Mouse (Mus musculus): ENCODE data around the gene Efna2. TPM values are rescaled to one million over a fixed set of nuclear protein-coding genes. Genes with fewer than 3 reads are reported as not detected.
A peak's percentile ranks its signal among the peaks of the same experiment; 100 is the strongest.

Gene Efna2
- 0.40 TPM in 1 of 2 replicates, not detected in the other for total RNA-seq (2014; fragmentation: Nextera tagmentation)
- total RNA-seq (2017) = 0.80 TPM in 1 of 2 replicates, not detected in the other

GRCm38 (mm10) chr10:80179068-80180051 is at the start of gene Efna2:
Gene Efna2, plus strand, starts transcription at chr10:80179482.
- no peak for ATAC-seq (replicated peaks; ENCODE audit: low FRiP score, low TSS enrichment, poor library complexity, severe bottlenecking)

GRCm38 (mm10) chr10:80129846-80130245 is 49.4 kb upstream of the Efna2 start:
- no peak for ATAC-seq (replicated peaks; ENCODE audit: low FRiP score, low TSS enrichment, poor library complexity, severe bottlenecking)

DNA sequence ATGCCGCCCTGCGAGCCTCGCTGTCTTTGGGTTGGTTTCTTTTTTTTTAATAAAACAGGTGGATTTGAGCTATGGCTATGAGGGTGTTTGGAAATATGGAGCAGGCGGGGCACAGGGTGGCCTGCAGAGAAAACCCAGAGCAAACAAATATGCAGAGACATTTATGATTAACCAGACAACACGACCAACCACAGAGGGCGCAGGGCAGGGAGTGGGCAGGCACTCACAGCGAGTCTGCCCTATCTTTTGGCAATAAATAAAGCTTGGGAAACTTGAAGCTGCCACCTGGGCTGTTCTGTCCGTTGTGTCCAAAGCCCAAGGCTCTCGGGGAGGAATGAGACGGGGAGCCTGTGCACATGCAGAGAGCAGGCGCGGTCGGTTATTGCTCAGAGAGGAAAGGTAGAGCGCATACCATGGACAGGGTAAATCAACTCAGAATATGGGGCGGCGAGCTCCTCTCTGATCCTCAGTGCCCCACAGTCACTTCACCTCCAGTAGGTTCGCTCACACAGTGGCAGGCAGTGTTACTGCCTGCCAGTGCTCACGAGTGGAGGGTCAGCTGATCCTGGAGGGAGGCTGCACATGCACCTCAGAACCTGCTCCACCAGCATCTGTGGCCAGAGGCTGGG is 48.8 kb upstream of the Efna2 start:
- ATAC-seq (replicated peaks; ENCODE audit: low FRiP score, low TSS enrichment, poor library complexity, severe bottlenecking) = no peak

DNA sequence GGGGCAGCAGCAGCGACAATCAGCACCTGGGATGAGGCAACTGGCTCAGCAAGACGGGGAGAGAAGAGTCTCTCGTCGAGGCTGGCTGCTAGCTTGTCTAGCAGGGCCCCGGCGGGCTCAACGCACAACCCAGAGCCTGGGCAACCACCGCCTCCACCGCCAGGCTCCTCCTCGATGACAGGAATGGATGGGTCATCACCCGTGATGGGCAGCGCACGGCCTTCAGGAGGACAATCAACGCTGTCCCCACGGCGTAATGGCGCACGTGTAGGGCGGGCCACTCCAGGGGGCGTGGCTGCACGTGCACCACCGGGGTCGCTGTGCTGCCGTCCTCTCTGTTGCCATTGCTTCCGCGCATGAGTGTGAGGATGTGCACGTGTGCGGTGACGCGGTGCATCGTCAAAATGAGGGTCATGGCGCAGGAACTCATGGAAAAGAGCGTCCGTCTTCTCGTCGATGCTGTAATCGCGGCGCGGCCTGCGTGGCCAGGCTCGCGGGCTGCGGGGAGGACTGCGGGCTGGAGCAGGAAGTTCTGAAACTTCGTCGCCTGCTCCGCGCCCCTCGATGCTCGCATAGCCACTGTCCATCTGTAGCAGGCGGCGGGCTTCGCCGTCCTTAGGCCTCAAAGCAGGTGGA is 47.8 kb upstream of the Efna2 start:
- ATAC-seq (replicated peaks; ENCODE audit: low FRiP score, low TSS enrichment, poor library complexity, severe bottlenecking) = no peak

DNA sequence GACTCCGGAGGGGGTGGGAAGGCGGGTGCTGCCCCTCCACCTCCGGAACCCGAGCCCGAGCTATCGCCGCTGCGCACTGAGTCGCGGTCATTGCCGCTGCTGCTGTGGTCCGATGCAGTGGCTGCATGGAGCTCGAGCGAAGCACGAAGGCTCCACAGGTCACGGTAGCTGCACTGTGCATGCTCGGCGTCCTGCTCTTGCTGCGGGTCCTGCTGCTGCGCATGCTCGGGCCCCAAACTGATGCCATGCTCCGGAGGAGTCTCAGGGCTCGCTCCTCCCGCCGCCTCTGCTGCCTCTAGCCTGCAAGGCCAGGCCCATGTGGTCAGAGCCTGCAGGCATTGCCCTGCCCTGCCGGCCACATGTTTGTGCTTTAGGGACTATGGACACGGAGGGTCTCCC is 47.3 kb upstream of the Efna2 start:
- no peak for ATAC-seq (replicated peaks; ENCODE audit: low FRiP score, low TSS enrichment, poor library complexity, severe bottlenecking)

- ATAC-seq (replicated peaks; ENCODE audit: low FRiP score, low TSS enrichment, poor library complexity, severe bottlenecking) = peak; percentile 29
These were observed 45.9 kb upstream of the Efna2 start for GRCm38 (mm10) chr10:80133226-80133849.

GRCm38 (mm10) chr10:80134421-80134820 is 44.9 kb upstream of the Efna2 start:
- ATAC-seq (replicated peaks; ENCODE audit: low FRiP score, low TSS enrichment, poor library complexity, severe bottlenecking) = no peak

- ATAC-seq (replicated peaks; ENCODE audit: low FRiP score, low TSS enrichment, poor library complexity, severe bottlenecking) = no peak
These were observed 44.1 kb upstream of the Efna2 start for GRCm38 (mm10) chr10:80135161-80135560.

GRCm38 (mm10) chr10:80135641-80136040 is 43.6 kb upstream of the Efna2 start:
- no peak for ATAC-seq (replicated peaks; ENCODE audit: low FRiP score, low TSS enrichment, poor library complexity, severe bottlenecking)

- no peak for ATAC-seq (replicated peaks; ENCODE audit: low FRiP score, low TSS enrichment, poor library complexity, severe bottlenecking)
These were observed 42.9 kb upstream of the Efna2 start for GRCm38 (mm10) chr10:80136179-80136951.

GRCm38 (mm10) chr10:80136952-80137625 is 42.2 kb upstream of the Efna2 start:
- no peak for ATAC-seq (replicated peaks; ENCODE audit: low FRiP score, low TSS enrichment, poor library complexity, severe bottlenecking)

GRCm38 (mm10) chr10:80137626-80138552 is 41.4 kb upstream of the Efna2 start:
- no peak for ATAC-seq (replicated peaks; ENCODE audit: low FRiP score, low TSS enrichment, poor library complexity, severe bottlenecking)

DNA sequence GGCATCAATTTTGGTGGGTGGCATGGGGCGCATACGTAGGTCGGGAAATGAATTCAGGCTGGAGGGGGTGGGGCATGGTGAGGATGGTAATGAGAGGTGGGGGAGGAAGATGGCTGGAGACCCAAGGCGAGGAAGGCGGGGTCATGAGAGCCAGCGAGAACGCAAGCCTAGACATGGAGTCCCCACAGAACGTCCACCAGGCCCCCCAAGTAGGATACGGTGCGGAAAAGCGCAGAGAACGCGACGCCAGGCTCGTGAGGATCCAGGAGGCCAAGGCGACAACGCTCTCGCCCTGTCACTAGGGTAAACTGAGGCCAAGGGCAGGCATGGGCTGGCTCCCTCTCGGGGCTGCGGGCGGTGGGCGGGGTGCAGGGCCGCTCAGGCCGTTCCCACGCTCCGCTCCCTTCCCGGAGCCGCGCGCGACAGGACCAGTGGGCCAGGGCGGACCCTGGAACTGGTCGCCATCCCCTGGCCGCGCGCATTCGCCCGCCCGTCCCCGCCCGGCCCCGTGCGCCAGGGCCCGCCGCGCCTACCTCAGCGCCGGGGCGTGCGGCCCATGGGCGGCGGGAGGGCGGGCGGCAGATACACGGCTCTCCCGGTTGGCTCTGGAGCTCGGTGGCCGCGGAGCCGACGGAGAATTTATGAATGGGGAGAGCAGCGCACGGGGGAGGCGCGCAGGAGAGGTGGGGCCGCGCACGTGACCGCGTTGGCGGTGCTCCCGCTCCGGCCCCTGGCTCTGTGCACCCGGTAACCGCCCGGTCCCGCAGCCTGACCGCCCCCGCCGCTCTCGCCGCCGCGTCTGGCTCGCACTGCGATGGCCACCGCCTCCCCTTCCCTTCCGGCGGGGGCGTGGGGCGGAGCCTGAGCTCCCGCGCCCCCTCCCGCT is 40.5 kb upstream of the Efna2 start, which contains the start of gene Atp5d:
Gene Atp5d (plus strand): TSS at position 80 of the 886 bp plus-strand sequence.
- ATAC-seq (replicated peaks; ENCODE audit: low FRiP score, low TSS enrichment, poor library complexity, severe bottlenecking) = no peak

- ATAC-seq (replicated peaks; ENCODE audit: low FRiP score, low TSS enrichment, poor library complexity, severe bottlenecking) = no peak
These were observed 39.9 kb upstream of the Efna2 start for GRCm38 (mm10) chr10:80139439-80139775.

GRCm38 (mm10) chr10:80139975-80140665 is 39.2 kb upstream of the Efna2 start:
- no peak for ATAC-seq (replicated peaks; ENCODE audit: low FRiP score, low TSS enrichment, poor library complexity, severe bottlenecking)

- ATAC-seq (replicated peaks; ENCODE audit: low FRiP score, low TSS enrichment, poor library complexity, severe bottlenecking) = no peak
These were observed 38.6 kb upstream of the Efna2 start, which contains the start of gene Cbarp for GRCm38 (mm10) chr10:80140666-80141035. Gene Cbarp, minus strand, starts transcription at chr10:80140835.

Measured in megakaryocyte-erythroid progenitor cell, adult 5-6 weeks (primary cell).